Mouse (Mus musculus): ENCODE data around the gene Slc39a5.

DNA sequence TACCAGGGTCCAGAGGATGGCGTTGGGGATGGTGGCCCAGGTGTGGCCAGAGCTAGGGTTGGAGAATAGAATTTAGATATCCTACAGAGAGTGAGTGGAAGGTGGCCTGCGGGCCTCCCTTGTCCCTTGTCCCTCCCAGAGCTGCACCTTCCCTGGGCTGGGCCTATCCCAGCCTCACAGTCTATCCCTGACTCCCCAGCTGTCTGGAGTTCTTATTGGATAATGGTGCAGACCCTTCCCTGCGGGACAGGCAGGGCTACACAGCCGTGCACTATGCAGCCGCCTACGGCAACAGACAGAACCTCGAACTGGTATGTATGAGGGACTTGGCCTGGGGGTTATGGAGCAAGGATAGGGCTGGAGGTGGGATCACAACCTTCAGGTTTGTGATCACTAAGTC, 15.1 kb downstream of the Slc39a5 start:
- TF ChIP-seq CTCF (IDR thresholded peaks at IDR 0.05; ENCODE audit: low read depth, low read length) (no peak), GATA1 (IDR thresholded peaks at IDR 0.05; ENCODE audit: borderline replicate concordance, low read length) (no peak)
